Mouse (Mus musculus) forebrain, embryonic 10.5 days (tissue): ENCODE measurements around the gene Orai1. TPM values are rescaled to one million over a fixed set of nuclear protein-coding genes. Genes with fewer than 3 reads are reported as not detected.
"Not testable (repeated sequence)": the region's sequence is repeated elsewhere in the genome, so short reads cannot be mapped to it uniquely, and the experiment has no call there.

Experiments
- DNase-seq: peaks from one replicate; pipeline ENCODE4 v3.0.0-alpha.2; 2017; ENCODE audit warnings: low spot score; ENCODE audit errors: extremely low spot score
- H3K27ac ChIP-seq: fragments of 300-500 bp; sonication (generic); 2 replicates; pipeline ENCODE4 v1.5.1; 2016; ENCODE audit warnings: mild to moderate bottlenecking
- H3K27me3 ChIP-seq: fragments of 300-500 bp; sonication (generic); 2 replicates; pipeline ENCODE4 v1.6.1; 2016; ENCODE audit warnings: mild to moderate bottlenecking; ENCODE audit not compliant: poor library complexity, severe bottlenecking
- H3K36me3 ChIP-seq: fragments of 300-500 bp; sonication (generic); replicated peaks from 2 replicates; pipeline ENCODE4 v1.6.1; 2016; ENCODE audit warnings: mild to moderate bottlenecking, moderate library complexity
- H3K4me1 ChIP-seq: fragments of 300-500 bp; sonication (generic); 2 replicates; pipeline ENCODE4 v1.6.1; 2016
- H3K4me3 ChIP-seq: fragments of 300-500 bp; sonication (generic); 2 replicates; pipeline ENCODE4 v1.5.1; 2016; ENCODE audit warnings: mild to moderate bottlenecking, moderate library complexity
- H3K9me3 ChIP-seq: fragments of 300-500 bp; sonication (generic); 2 replicates; pipeline ENCODE4 v1.6.1; 2016; ENCODE audit warnings: mild to moderate bottlenecking, moderate library complexity
- WGBS: fragments of 180-500 bp; shearing (Covaris S2); methylation state at CpG from one replicate; pipeline ENCODE4 v1.1.7; 2016; 5-methylcytosine and 5-hydroxymethylcytosine counted together
- polyA plus RNA-seq: library from polyadenylated mRNA; unstranded; fragments of >200 nt; fragmentation: Nextera tagmentation; extraction: Ambion mirVana; gene quantifications from 2 replicates; pipeline ENCODE4 v1.2.1, GENCODE M21; 2016

Gene Orai1
- polyA plus RNA-seq, 1 experiment from 2014 or later, result 6.9 TPM

DNA sequence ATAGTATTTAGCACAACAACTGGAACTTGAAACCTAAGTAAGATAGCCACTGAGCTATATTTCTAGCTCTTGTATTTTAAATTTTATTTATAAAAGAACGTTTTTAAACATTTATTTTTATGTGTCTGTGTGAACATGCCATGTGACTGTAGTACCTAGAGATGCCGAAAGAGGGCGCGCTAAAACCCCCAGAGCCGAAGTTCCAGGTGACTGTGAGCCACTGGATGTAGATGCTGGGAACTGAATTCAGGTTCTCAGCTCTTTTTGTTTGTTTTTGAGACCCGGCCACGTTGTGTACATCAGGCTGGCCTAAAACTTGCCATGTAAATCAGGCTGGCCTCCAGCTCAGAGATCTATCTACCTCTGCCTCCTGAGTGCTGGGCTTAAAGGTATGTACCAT lies 29.0 kb downstream of the Orai1 start:
- no peak overlapping the region for H3K27ac ChIP-seq
- peaks cover 21% of the 10 kb centered on the region for H3K4me1 ChIP-seq
- H3K4me3 ChIP-seq, result no peak overlapping the region
- no peak for DNase-seq
- H3K9me3 ChIP-seq, result no peaks in the 10 kb centered on the region
- 24% methylated on average over 7 of the region's 7 CpGs for WGBS
- H3K27me3 ChIP-seq, result no peaks in the 10 kb centered on the region
- H3K36me3 ChIP-seq, result no peaks in the 10 kb centered on the region

DNA sequence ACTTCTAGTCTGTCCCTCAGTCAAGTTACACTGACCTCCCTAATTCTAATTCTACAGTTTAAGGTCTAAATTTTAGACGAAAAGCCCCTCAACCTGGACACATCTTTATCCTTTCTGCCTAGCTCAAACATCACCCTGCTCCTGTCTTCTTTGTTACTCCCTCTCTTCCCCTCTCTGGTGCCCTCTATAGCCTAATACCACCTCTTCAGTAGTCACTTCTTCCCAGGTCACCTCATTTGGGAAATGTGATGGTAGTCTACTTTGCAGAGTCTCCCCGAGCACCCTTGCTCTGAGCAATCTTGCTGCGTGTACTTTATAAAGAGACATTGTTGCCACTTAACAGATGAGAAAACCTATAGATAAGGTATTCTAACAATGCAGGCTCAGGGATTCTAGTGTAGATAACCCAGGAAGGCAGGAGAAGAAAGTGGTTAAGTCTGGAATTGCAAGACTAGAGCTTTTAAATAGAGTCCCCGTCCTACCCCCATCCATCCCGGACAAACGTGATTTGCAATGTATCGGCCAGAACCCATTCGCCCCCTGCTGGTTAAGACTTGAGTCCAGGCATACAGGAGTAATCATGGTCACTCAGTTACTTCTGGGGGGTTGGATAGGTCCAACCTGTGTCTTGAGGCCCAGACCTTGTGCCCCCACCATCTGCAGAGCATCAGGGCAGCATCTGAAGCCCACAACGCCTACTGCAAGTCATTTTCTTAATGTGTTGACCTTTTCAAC lies 30.9 kb downstream of the Orai1 start:
- no peak overlapping the region for H3K4me3 ChIP-seq
- DNase-seq, result no peak
- WGBS, result 39% methylated on average over 9 of the region's 9 CpGs
- H3K36me3 ChIP-seq, result no peaks in the 10 kb centered on the region
- H3K4me1 ChIP-seq, result peaks cover 24% of the 10 kb centered on the region
- H3K27me3 ChIP-seq, result no peaks in the 10 kb centered on the region
- no peaks in the 10 kb centered on the region for H3K9me3 ChIP-seq
- H3K27ac ChIP-seq, result no peak overlapping the region

DNA sequence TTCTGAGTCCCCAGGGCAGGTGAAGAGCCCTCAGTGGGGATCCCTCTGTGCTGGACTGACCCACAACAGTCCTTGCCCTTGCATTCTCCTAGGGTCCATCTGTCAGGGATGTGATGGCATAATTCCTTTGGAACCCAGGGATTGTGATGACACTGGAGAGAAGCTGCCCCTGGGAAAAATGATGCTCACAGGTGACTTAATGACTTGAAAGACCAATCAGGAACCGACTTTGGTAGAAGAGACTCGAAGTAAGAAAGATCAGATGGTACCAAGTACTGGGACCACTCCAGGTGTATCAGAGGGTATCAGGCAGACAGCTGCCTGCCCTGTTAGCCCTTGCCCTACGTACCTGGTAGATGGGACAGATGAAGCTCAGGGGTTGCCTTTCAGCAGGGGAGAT lies 32.0 kb downstream of the Orai1 start, which contains the start of gene Morn3:
Gene Morn3, minus strand, starts transcription at position 101 of the 400 bp plus-strand sequence.
- no peak for DNase-seq
- Histone ChIP-seq H3K36me3 (no peaks in the 10 kb centered on the region), H3K27ac (no peak within 1 kb of the TSS), H3K4me3 (no peak within 1 kb of the TSS), H3K4me1 (peaks cover 21% of the 10 kb centered on the region), H3K27me3 (no peaks in the 10 kb centered on the region), H3K9me3 (no peaks in the 10 kb centered on the region)
- WGBS, result 85% methylated on average over 3 of the region's 3 CpGs

DNA sequence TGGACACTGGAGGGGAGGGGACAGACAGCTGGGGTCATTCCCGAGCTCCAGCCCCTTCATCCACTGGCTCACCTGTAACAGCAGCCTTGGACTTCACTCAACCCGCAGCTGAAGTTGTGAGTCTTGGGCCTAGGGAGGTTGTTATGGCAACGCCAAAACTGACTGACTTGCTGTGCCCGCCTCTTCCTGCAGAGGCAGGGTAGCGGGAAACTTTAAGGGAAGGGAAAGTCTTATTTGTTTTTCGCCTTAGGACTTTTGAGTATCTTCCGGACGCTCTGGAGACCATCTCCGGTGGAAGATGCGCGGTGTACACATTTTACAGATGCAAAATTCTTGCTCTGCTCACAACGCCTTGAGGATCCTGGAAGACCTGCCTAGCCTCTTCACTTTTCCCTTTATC lies 34.4 kb downstream of the Orai1 start:
- Histone ChIP-seq H3K9me3 (no peaks in the 10 kb centered on the region), H3K4me3 (peak overlapping the region; percentile 50), H3K4me1 (peaks cover 21% of the 10 kb centered on the region), H3K36me3 (no peaks in the 10 kb centered on the region), H3K27me3 (no peaks in the 10 kb centered on the region), H3K27ac (peak overlapping the region; percentile 86)
- WGBS, result 6% methylated on average over 12 of the region's 12 CpGs
- DNase-seq, result peak; percentile 65

DNA sequence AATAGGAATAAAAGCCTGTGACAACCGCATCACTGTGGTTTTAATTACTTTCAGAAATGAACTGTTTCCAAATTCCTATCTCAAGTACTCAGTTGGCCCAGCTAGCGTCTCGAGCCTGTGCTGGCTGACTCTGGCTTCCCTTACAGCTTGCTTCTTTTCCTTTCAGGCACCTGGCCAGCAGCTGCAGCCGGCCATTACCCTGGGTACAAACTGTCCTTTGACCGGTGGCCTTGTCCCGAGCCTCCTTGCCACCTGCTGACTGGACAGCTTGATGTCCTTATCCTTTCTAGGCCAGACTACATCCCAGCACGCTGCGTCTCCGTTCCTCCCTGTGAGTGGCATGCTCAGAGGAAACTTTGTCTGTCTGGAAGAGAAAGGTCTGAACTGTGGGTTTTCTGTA lies 36.0 kb downstream of the Orai1 start:
- no peaks in the 10 kb centered on the region for H3K9me3 ChIP-seq
- H3K27me3 ChIP-seq, result no peaks in the 10 kb centered on the region
- peaks cover 17% of the 10 kb centered on the region for H3K4me1 ChIP-seq
- DNase-seq, result no peak
- 89% methylated on average over 9 of the region's 9 CpGs for WGBS
- no peak overlapping the region for H3K4me3 ChIP-seq
- no peaks in the 10 kb centered on the region for H3K36me3 ChIP-seq
- no peak overlapping the region for H3K27ac ChIP-seq

DNA sequence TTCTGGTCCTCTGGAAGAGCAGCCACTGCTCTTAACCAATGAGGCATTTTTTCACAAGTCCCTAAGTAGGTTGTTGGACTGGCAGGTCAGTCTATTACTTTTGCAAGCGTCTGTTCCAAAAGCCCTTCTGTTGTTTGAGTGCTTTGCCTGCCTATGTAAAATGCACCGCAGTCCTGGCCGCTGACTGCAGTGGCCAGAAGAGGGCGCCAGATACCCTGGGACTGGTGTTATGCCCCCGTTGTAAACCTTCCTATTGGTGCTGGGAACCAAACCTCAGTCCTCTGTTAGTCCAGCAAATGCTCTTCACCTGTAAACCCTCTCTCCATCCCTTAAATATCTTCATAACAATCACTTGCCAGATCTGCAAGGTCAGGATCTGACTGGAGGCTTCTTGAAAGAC lies 36.9 kb downstream of the Orai1 start:
- Histone ChIP-seq H3K27ac (no peak overlapping the region), H3K9me3 (no peaks in the 10 kb centered on the region), H3K36me3 (no peaks in the 10 kb centered on the region), H3K4me3 (no peak overlapping the region), H3K27me3 (no peaks in the 10 kb centered on the region), H3K4me1 (peaks cover 13% of the 10 kb centered on the region)
- no peak for DNase-seq
- 79% methylated on average over 5 of the region's 5 CpGs for WGBS

DNA sequence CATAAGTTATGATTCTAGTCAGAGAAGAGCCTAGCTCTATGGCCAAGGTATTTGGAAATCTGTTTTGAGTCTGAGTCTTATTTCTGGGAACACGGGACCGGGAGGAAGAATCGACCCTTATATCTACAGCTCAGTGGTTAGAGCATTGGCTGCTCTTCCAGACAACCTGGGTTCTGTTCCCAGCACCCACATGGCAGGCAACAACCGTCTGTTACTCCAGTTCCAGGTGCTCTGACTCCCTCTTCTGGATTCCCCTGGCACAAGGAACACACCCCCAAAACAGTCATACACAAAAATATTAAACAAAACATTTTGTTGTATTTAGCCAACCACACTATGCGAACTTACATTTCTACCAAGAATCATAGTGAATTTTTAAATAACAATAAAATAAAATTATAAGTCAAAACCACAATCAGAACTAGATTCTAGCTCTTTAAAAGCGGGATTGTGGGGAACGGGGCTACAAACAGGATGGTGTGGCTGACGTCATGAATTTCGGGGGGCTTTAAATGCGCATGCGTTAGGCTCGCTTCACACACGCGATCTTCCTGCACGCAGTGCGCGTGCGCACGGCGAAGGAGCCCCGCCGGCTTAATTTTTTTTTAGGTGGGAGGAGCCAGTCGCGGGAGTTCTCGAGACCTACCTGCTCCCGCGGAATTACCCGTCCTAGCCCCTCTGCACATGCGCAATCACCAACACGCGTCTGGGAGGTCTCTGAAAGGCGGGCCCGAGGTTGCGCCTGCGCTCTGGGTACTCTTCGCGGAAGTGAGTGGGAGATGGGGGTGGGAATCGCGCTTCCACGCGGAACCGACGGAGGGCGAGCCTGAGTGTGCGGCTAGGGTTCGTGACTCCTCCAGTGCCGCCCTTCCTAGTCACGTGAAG lies 42.7 kb downstream of the Orai1 start:
- no peaks in the 10 kb centered on the region for H3K27me3 ChIP-seq
- 8% methylated on average over 48 of the region's 48 CpGs for WGBS
- 0 out of 2 replicates have a peak, but pooled peaks cover 4% of the 10 kb centered on the region for H3K9me3 ChIP-seq
- H3K4me3 ChIP-seq, result peak overlapping the region; percentile 50
- peak; percentile 100 for DNase-seq
- peaks cover 17% of the 10 kb centered on the region for H3K4me1 ChIP-seq
- no peaks in the 10 kb centered on the region for H3K36me3 ChIP-seq
- peak overlapping the region; percentile 82 for H3K27ac ChIP-seq

DNA sequence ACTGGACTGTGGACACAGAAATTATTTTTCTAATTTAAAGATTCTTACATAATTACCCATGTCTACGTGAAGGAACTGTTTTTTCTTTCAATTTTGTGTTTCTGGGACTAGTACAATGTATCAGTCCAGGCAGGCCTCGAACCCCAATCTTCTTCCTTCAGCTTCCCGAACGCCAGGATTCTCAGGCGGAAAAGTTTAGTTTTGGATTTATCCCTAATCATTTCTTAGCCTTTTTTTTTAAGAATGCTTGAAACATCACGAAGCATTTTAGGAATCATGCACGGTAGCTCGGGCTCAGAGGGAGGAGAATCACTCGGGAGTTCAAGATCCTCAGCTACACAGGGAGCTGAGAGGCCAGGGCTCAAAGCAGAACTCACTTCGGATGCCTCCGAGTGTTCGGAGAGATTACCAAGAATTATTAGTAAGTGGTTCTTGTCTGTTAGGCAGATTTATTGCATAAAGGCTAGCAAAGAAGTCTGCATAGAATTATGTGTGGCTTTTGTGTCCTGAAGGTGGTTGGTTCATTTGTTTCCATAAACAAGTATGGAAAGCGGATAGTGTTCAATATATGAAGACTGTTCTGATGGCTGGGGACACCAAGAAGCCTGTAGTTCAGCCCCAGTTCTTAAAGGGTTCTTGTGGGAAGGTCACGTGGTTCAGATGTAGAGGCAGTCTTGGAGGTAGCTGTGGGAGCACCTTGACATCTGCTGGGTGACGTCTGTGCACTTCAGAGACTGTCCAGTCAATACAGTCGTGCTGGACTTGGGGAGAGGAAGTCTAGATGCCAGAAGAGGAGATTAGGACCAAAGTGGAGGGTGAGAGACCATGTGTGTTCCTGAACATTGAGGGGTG lies 43.6 kb downstream of the Orai1 start:
- Histone ChIP-seq H3K4me1 (peaks cover 17% of the 10 kb centered on the region), H3K36me3 (no peaks in the 10 kb centered on the region), H3K4me3 (peak overlapping the region; percentile 50), H3K27me3 (no peaks in the 10 kb centered on the region), H3K9me3 (0 out of 2 replicates have a peak, but pooled peaks cover 4% of the 10 kb centered on the region), H3K27ac (peak overlapping the region; percentile 82)
- DNase-seq, result no peak
- 51% methylated on average over 16 of the region's 16 CpGs for WGBS

DNA sequence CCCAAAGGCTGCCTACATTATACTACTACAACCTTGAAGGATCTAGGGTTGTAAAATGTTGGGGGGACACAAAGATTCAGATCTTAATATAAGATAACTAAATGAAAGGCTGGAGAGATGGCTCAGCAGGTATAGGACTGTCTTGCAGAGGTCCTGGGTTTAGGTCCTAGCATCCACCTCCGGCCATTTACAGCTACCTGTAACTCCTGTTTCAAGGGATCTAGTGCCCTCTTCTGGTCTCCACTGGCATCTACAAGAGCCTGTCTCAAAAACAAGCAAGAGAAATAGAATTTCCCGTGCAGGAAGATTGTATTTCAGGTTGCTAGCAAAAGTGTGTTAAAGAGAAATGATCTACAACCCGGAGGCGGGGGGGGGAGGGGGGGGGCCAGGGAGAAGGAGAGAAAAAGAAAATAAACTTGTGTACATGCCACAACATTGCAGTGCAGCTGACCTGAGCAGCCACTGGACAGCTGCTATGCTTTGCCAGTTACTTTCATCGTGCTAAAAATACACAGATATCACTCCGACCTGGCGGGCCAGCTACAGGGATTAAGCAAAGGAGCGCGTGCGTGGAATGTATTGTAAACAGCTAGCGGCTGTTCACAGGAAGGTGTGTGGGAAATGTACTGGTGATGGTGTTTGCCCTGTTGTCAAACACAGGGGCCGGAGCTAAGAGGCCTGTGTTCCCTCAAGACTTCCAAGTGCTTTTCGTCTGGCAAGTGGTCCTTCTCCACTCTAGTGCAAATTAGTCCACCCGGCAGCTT lies 45.1 kb downstream of the Orai1 start:
- no peak for DNase-seq
- 47% methylated on average over 14 of the region's 14 CpGs for WGBS
- Histone ChIP-seq H3K27me3 (no peaks in the 10 kb centered on the region), H3K4me1 (peaks cover 17% of the 10 kb centered on the region), H3K9me3 (0 out of 2 replicates have a peak, but pooled peaks cover 4% of the 10 kb centered on the region), H3K36me3 (no peaks in the 10 kb centered on the region), H3K27ac (no peak overlapping the region), H3K4me3 (no peak overlapping the region)

DNA sequence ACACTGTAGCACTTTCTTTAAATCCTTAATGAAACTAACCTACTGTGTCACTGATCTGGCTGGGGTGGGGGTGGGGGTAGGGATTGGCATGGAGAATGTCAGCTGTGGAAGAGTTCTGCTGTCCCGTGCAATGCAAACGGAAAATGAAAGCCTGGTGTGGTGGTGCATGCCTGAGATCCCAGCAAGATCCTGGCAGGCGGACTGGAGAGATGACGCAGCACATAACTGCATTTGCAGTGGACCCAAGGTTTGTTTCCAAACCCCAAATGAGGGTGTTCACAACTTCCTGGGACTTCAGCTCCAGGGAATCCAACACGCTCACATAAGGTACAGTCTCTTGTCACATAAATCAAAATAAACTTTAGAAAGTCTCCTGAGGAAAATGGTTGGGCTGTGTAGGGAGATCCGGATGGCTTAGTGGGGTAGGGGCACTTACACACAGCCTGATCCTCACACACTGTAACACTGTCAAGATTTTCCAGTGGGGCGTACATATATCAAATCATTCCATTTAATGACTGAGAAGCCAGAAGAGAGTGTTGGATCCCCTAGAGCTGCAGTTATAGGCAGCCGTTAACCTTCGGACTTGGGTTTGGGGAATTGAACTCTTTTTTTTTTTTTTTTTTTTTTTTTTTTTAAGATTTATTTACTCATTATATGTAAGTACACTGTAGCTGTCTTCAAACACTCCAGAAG lies 46.0 kb downstream of the Orai1 start:
- Histone ChIP-seq H3K4me1 (peaks cover 17% of the 10 kb centered on the region), H3K9me3 (0 out of 2 replicates have a peak, but pooled peaks cover 4% of the 10 kb centered on the region), H3K4me3 (no peak overlapping the region), H3K27me3 (no peaks in the 10 kb centered on the region), H3K36me3 (no peaks in the 10 kb centered on the region), H3K27ac (no peak overlapping the region)
- no peak for DNase-seq
- WGBS, result 83% methylated on average over 9 of the region's 9 CpGs

DNA sequence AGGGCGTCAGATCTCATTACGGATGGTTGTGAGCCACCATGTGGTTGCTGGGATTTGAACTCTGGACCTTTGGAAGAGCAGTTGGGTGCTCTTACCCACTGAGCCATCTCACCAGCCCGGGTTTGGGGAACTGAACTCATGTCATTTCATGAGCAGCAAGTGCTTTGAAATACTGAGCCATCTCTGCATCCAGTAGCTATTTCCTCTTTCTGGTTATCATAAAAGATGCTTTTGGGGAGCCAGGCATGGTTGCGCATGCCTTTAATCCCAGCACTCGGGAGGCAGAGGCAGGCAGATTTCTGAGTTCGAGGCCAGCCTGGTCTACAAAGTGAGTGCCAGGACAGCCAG lies 46.5 kb downstream of the Orai1 start:
- H3K36me3 ChIP-seq, H3K9me3 ChIP-seq, H3K27ac ChIP-seq, H3K27me3 ChIP-seq, DNase-seq, H3K4me3 ChIP-seq: not testable (repeated sequence)
- WGBS, result 76% methylated on average over 6 of the region's 6 CpGs
- peaks cover 17% of the 10 kb centered on the region for H3K4me1 ChIP-seq
